Mouse (Mus musculus) CH12.LX (cell line): ENCODE measurements at regions not wholly inside any gene's neighbourhood (a gene's known extent, or its start where the extent isn't known, plus 50 kb on each side); places are given as distances from the start of the nearest gene placed in this dataset.

Source experiments
- DNase-seq: peaks from one replicate; pipeline ENCODE4 v3.0.0-alpha.2; 2013; ENCODE audit errors: extremely low read depth
- H3K27ac ChIP-seq: 2 replicates; pipeline ENCODE4 v1.5.1; 2012; ENCODE audit warnings: low read depth, mild to moderate bottlenecking, control low read depth, moderate library complexity; ENCODE audit not compliant: insufficient read depth
- H3K27me3 ChIP-seq: replicated peaks from 2 replicates; pipeline ENCODE3; 2012; ENCODE audit warnings: inconsistent platforms
- H3K36me3 ChIP-seq, 2 experiments: replicated peaks in 1 of 2; 2 replicates each; pipeline versions ENCODE3 to v1.6.1; 2012; ENCODE audit warnings: inconsistent platforms in 1 of 2, low read length in 1 of 2, mild to moderate bottlenecking in 1 of 2, mixed read lengths in 1 of 2, moderate library complexity in 1 of 2; ENCODE audit not compliant: control insufficient read depth in 1 of 2, insufficient read depth in 1 of 2
- H3K4me1 ChIP-seq, 2 experiments: 2 replicates each; pipeline ENCODE4 v1.6.1; 2012; ENCODE audit warnings: inconsistent platforms in 1 of 2, moderate library complexity in 1 of 2; ENCODE audit not compliant: insufficient read depth in 2 of 2, control insufficient read depth in 1 of 2
- H3K4me2 ChIP-seq: 2 replicates; pipeline ENCODE4 v1.6.1; 2012; ENCODE audit warnings: low read depth, mild to moderate bottlenecking, control low read depth; ENCODE audit not compliant: poor library complexity, insufficient read depth, severe bottlenecking
- H3K4me3 ChIP-seq, 3 experiments: fragments of 150-350 bp in 1 of 3; sonication (generic) in 1 of 3; replicated peaks in 1 of 3; 2 replicates each; pipeline versions ENCODE3 to v1.5.1; 2011 to 2012; ENCODE audit warnings: low read depth in 2 of 3, low read length in 2 of 3, mild to moderate bottlenecking in 2 of 3, moderate library complexity in 2 of 3, control low read depth in 1 of 3, improper control_type of control experiment in 1 of 3, inconsistent platforms in 1 of 3, mixed read lengths in 1 of 3; ENCODE audit not compliant: poor library complexity in 1 of 3
- H3K79me2 ChIP-seq: replicated peaks from 2 replicates; pipeline ENCODE4 v1.6.1; 2012; ENCODE audit warnings: mild to moderate bottlenecking, moderate library complexity; ENCODE audit not compliant: control insufficient read depth, poor library complexity, insufficient read depth, severe bottlenecking; ENCODE audit errors: extremely low read depth
- H3K9ac ChIP-seq: 2 replicates; pipeline ENCODE4 v1.6.1; 2012; ENCODE audit warnings: low read depth, mild to moderate bottlenecking, control low read depth, moderate library complexity; ENCODE audit not compliant: insufficient read depth
- H3K9me3 ChIP-seq: replicated peaks from 2 replicates; pipeline ENCODE3; 2012; ENCODE audit warnings: low read length, inconsistent platforms, mixed read lengths
- BHLHE40 ChIP-seq: IDR thresholded peaks from 2 replicates; pipeline ENCODE4 v1.6.1; 2011; ENCODE audit warnings: mild to moderate bottlenecking, low read depth, low read length, improper control_type of control experiment
- CHD1 ChIP-seq: IDR thresholded peaks from 2 replicates; pipeline ENCODE4 v1.6.1; 2012; ENCODE audit warnings: low read depth, low read length, improper control_type of control experiment, inconsistent platforms
- E2F4 ChIP-seq: IDR thresholded peaks from 2 replicates; pipeline ENCODE4 v1.6.1; 2011; ENCODE audit warnings: low read depth, low read length, improper control_type of control experiment; ENCODE audit not compliant: insufficient replicate concordance
- ELF1 ChIP-seq: IDR thresholded peaks from 2 replicates; pipeline ENCODE4 v1.6.1; 2014; ENCODE audit warnings: low read depth, mild to moderate bottlenecking, inconsistent platforms, low read length, improper control_type of control experiment
- ETS1 ChIP-seq: conservative IDR thresholded peaks from 2 replicates; pipeline ENCODE4 v1.6.1; 2012; ENCODE audit warnings: low read depth, mild to moderate bottlenecking, inconsistent platforms, low read length, improper control_type of control experiment, moderate library complexity
- GABPA ChIP-seq: IDR thresholded peaks from 2 replicates; pipeline ENCODE4 v1.6.1; 2012; ENCODE audit warnings: low read depth, low read length, improper control_type of control experiment, inconsistent platforms; ENCODE audit not compliant: insufficient replicate concordance
- HCFC1 ChIP-seq: IDR thresholded peaks from 2 replicates; pipeline ENCODE4 v1.6.1; 2012; ENCODE audit warnings: low read depth, mild to moderate bottlenecking, inconsistent platforms, low read length, improper control_type of control experiment
- IRF4 ChIP-seq: IDR thresholded peaks from 2 replicates; pipeline ENCODE4 v1.6.1; 2014; ENCODE audit warnings: low read depth, mild to moderate bottlenecking, inconsistent platforms, low read length, improper control_type of control experiment
- KAT2A ChIP-seq: IDR thresholded peaks from 2 replicates; pipeline ENCODE4 v1.6.1; 2012; ENCODE audit warnings: low read length, improper control_type of control experiment, inconsistent platforms; ENCODE audit not compliant: insufficient replicate concordance
- MAFK ChIP-seq: IDR thresholded peaks from 2 replicates; pipeline ENCODE4 v1.6.1; 2011; ENCODE audit warnings: low read length, improper control_type of control experiment; ENCODE audit not compliant: insufficient replicate concordance
- MAZ ChIP-seq: IDR thresholded peaks from 2 replicates; pipeline ENCODE4 v1.6.1; 2012; ENCODE audit warnings: low read depth, mild to moderate bottlenecking, inconsistent platforms, low read length, improper control_type of control experiment, moderate library complexity
- MEF2A ChIP-seq: IDR thresholded peaks from 2 replicates; pipeline ENCODE4 v1.6.1; 2014; ENCODE audit warnings: low read depth, mild to moderate bottlenecking, inconsistent platforms, low read length, improper control_type of control experiment, borderline replicate concordance
- MXI1 ChIP-seq: IDR thresholded peaks from 2 replicates; pipeline ENCODE4 v1.6.1; 2011; ENCODE audit warnings: mild to moderate bottlenecking, low read depth, low read length, improper control_type of control experiment
- MYC ChIP-seq: IDR thresholded peaks from 2 replicates; pipeline ENCODE4 v1.6.1; 2011; ENCODE audit warnings: low read depth, mild to moderate bottlenecking, improper control_type of control experiment, low read length
- NELFE ChIP-seq: IDR thresholded peaks from 2 replicates; pipeline ENCODE4 v1.6.1; 2011; ENCODE audit warnings: low read depth, low read length, improper control_type of control experiment
- NRF1 ChIP-seq: IDR thresholded peaks from 2 replicates; pipeline ENCODE4 v1.6.1; 2014; ENCODE audit warnings: low read depth, mild to moderate bottlenecking, inconsistent platforms, low read length, improper control_type of control experiment, moderate library complexity
- PAX5 ChIP-seq: IDR thresholded peaks from 2 replicates; pipeline ENCODE4 v1.6.1; 2012; ENCODE audit warnings: low read length, inconsistent platforms, mixed read lengths
- POLR2A ChIP-seq: IDR thresholded peaks from 2 replicates; pipeline ENCODE4 v1.6.1; 2011; ENCODE audit warnings: low read depth, mild to moderate bottlenecking, improper control_type of control experiment, low read length
- POLR2AphosphoS2 ChIP-seq: IDR thresholded peaks from 2 replicates; pipeline ENCODE4 v1.6.1; 2011; ENCODE audit warnings: low read depth, low read length, improper control_type of control experiment
- RAD21 ChIP-seq: IDR thresholded peaks from 2 replicates; pipeline ENCODE4 v1.6.1; 2011; ENCODE audit warnings: low read depth, mild to moderate bottlenecking, low read length, improper control_type of control experiment, moderate library complexity
- RCOR1 ChIP-seq: conservative IDR thresholded peaks from 2 replicates; pipeline ENCODE4 v1.6.1; 2012; ENCODE audit warnings: low read depth, mild to moderate bottlenecking, inconsistent platforms, low read length, improper control_type of control experiment
- SMC3 ChIP-seq: IDR thresholded peaks from 2 replicates; pipeline ENCODE4 v1.6.1; 2011; ENCODE audit warnings: low read depth, low read length, improper control_type of control experiment
- TBP ChIP-seq: conservative IDR thresholded peaks from 2 replicates; pipeline ENCODE4 v1.6.1; 2011; ENCODE audit warnings: low read depth, low read length, improper control_type of control experiment
- UBTF ChIP-seq: IDR thresholded peaks from 2 replicates; pipeline ENCODE4 v1.6.1; 2012; ENCODE audit warnings: low read depth, mild to moderate bottlenecking, inconsistent platforms, low read length, improper control_type of control experiment, moderate library complexity
- USF2 ChIP-seq: conservative IDR thresholded peaks from 2 replicates; pipeline ENCODE4 v1.6.1; 2011; ENCODE audit warnings: low read depth, low read length, improper control_type of control experiment
- ZC3H11A ChIP-seq: IDR thresholded peaks from 2 replicates; pipeline ENCODE4 v1.6.1; 2012; ENCODE audit warnings: low read depth, mild to moderate bottlenecking, inconsistent platforms, low read length, improper control_type of control experiment
- ZKSCAN1 ChIP-seq: IDR thresholded peaks from 2 replicates; pipeline ENCODE4 v1.6.1; 2012; ENCODE audit warnings: low read depth, inconsistent platforms, low read length, improper control_type of control experiment, borderline replicate concordance
- ZMIZ1 ChIP-seq: IDR thresholded peaks from 2 replicates; pipeline ENCODE4 v1.6.1; 2012; ENCODE audit warnings: low read depth, mild to moderate bottlenecking, inconsistent platforms, low read length, improper control_type of control experiment
- dilution Hi-C: fragments of 300-500 bp; cut with MboI; formaldehyde crosslinking; loops from 2 replicates; pipeline ENCODE4 v1.14.3; 2020; ENCODE audit warnings: low sequenced_read_pairs; ENCODE audit not compliant: extremely low pct_unique_long_range_greater_than_20kb, extremely low pct_ligation_motif_present
- in situ Hi-C: fragments of 300-500 bp; cut with MboI; formaldehyde crosslinking; loops from 3 replicates; pipeline ENCODE4 v1.14.3; 2019; ENCODE audit warnings: low sequenced_read_pairs, low pct_ligation_motif_present, low pct_unique_long_range_greater_than_20kb, mixed read lengths

DNA sequence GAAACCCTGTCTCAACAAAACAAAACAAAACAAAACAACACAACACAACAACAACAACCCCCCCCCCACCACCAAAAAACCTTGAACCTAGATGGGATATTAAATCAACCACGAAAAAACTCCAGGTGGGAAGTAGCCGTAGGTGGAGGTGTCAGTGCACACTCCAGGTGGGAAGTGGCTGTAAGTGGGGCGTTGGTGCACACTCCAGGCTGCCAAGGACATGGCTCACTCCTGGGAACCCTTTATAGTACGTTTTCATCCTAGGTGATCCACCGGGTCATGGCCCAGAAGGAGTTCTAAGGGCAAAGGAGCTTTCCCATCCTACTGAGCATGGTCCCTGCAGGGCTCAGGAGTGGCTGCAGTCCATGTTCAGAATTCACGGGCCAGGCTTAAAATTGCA lies 133.4 kb upstream of the Klf14 start:
- dilution Hi-C loops (no loop called here), in situ Hi-C loops (no loop called here)
- Histone ChIP-seq H3K9ac (no peak overlapping the region), H3K27me3 (no peaks in the 10 kb centered on the region), H3K9me3 (no peaks in the 10 kb centered on the region), H3K4me2 (no peak overlapping the region), H3K4me3 (no peak overlapping the region), H3K4me1 (peaks cover 3 to 39% of the 10 kb centered on the region in 2 experiments; a peak in 3 of 4 replicates), H3K36me3 (peaks cover 62 to 92% of the 10 kb centered on the region in 2 experiments), H3K79me2 (peaks cover 55% of the 10 kb centered on the region), H3K27ac (no peak overlapping the region)
- TF ChIP-seq CHD1 (no peak), IRF4 (no peak), MAFK (no peak)
- DNase-seq, result no peak

DNA sequence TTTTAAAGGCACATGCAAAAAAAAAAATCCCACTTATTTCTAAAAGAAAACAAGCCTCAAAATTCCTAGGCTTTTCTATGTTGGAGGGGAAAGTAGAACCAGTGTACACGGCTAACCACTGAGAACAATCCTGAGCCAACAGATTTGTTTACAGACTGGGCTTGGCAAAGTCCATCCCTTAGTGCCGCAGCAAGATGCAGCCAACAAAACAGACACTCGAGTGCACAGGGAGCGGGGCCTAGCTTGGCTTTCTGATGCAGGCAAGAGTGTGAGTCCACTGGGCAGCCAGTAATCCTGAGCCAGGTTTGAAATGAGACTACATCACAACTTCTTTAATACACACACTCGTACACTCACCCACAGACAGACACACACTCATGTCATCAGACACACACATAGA lies 133.9 kb upstream of the Klf14 start:
- H3K9ac ChIP-seq, result no peak overlapping the region
- peaks cover 59 to 92% of the 10 kb centered on the region in 2 experiments for H3K36me3 ChIP-seq
- peaks cover 3 to 35% of the 10 kb centered on the region in 2 experiments; a peak in 3 of 4 replicates for H3K4me1 ChIP-seq

DNA sequence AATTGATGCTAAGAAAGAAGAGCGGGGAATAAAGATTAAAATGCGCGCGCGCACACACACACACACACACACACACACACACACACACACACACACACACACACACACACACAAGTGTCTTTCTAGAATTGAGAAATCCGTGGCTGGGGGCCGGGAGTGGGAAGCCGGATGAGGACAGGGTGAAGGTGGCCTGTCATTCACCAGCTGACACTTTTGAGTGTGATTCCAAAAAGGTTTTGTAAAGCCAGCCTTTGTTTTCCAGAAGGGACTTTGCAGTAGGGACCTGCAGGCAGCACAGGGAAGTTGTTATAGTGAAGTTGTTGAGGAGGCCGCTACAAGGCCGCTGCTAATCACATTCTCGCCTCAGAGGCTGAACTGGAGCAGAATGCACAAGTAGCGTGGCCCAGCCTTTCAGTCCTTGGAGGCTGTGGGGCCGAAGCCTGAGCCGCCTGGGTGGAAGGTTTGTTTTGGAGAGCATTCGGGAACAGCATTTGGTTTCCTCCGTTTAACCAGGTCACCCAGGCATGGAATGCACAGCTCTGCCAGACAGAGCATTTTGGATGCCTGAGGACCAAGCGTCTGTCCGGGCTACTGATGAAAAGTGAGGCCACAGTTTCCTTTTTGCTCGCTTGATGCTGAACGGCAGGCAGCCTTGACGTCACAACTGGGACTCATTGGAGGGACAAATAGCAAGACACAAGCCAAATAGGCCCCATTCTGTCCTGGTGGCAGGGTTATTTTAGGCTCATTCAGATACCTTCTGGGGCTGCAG lies 137.3 kb upstream of the Klf14 start:
- H3K4me3 ChIP-seq, result no peak overlapping the region
- H3K27me3 ChIP-seq, result no peaks in the 10 kb centered on the region
- H3K27ac ChIP-seq, result no peak overlapping the region
- H3K9me3 ChIP-seq, result no peaks in the 10 kb centered on the region
- peaks cover 4 to 16% of the 10 kb centered on the region in 2 experiments for H3K4me1 ChIP-seq
- H3K36me3 ChIP-seq, result peaks cover 57 to 92% of the 10 kb centered on the region in 2 experiments
- H3K79me2 ChIP-seq, result peaks cover 80% of the 10 kb centered on the region
- DNase-seq, result no peak
- in situ Hi-C loops (no loop called here), dilution Hi-C loops (no loop called here)
- no peak overlapping the region for H3K4me2 ChIP-seq
- H3K9ac ChIP-seq, result no peak overlapping the region
- TF ChIP-seq IRF4 (no peak), ZC3H11A (no peak), RAD21 (no peak), BHLHE40 (no peak), POLR2A (no peak), PAX5 (no peak), MEF2A (no peak), ZMIZ1 (no peak), SMC3 (no peak), MYC (no peak), KAT2A (no peak), USF2 (no peak), NELFE (no peak), NRF1 (no peak), HCFC1 (no peak), RCOR1 (no peak)

More for the DNA sequence above, 133.9 kb upstream of the Klf14 start:
- Histone ChIP-seq H3K27ac (no peak overlapping the region), H3K4me2 (no peak overlapping the region), H3K9me3 (no peaks in the 10 kb centered on the region), H3K4me3 (no peak overlapping the region), H3K27me3 (no peaks in the 10 kb centered on the region), H3K79me2 (peaks cover 55% of the 10 kb centered on the region)
- TF ChIP-seq UBTF (no peak), RCOR1 (no peak), POLR2A (no peak), E2F4 (no peak), RAD21 (no peak), MEF2A (no peak), SMC3 (no peak), MXI1 (no peak), TBP (no peak), ELF1 (no peak), HCFC1 (no peak), ZMIZ1 (no peak), ETS1 (no peak), POLR2AphosphoS2 (no peak), MAZ (no peak), PAX5 (no peak), MAFK (no peak), ZKSCAN1 (no peak), GABPA (no peak)
- in situ Hi-C loops, result no loop called here
- dilution Hi-C loops, result no loop called here
- no peak for DNase-seq
